ENCODE assay signal across 18 mouse cellular contexts in the genomic region with DNA sequence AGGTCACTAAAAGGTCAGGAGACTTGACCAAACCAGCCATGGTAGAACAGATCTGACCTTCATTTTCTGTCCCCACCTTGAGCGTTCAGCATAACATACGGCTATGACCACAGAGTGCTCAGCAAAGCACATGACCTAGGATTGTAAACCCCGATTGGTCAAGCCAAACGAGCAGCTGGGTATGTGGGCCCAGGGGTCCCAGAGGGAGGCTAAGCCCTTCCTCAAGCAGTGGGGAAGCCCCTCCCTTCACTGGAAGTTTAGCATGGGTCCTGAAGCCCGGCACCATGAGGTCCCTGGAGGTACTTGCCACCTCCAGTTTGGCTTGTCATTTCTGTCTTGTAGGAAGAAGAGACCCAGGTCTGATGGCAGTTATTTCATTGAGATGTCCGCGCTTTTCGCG.
DNase-seq lines count a peak whose midpoint lies in the region; ATAC-seq and TF ChIP-seq lines count a peak whose summit lies in the region.
"Had no signal": no experiment of that assay in that cellular context is flagged by ENCODE, and none has a peak within 500 bp of the region (broad histone marks: within the 10 kb centered on the region; RNA-seq: fewer than 3 reads in every experiment).

No protein-coding gene starts in this region.

- peak; percentile 72 for DNase-seq in midbrain, embryonic 11.5 days (ENCODE audit: low spot score, missing footprints)
- no peak for DNase-seq in midbrain, embryonic 10.5 days (ENCODE audit: low spot score)
- peak; percentile 54 for DNase-seq in CH12.LX (ENCODE audit: extremely low read depth)
- DNase-seq in splenic B cell, adult 2 months (ENCODE audit: low read depth, low spot score) = peak; percentile 18
- no peak for DNase-seq in layer of hippocampus, postnatal 14 days (ENCODE audit: low spot score in 2 of 2)
- DNase-seq: adrenal gland, adult 8-10 months; adrenal gland, postnatal 14 days; adrenal gland, postnatal 36 days; B cell, adult 2 months; cerebellum, adult 11-12 months; cerebellum, adult 2 months; cerebellum, adult 9-10 months; cerebellum, postnatal 10 days; cerebellum, postnatal 25 days had no signal

- WGBS in midbrain, embryonic 11.5 days = 90% methylated on average over 9 of the region's 9 CpGs
- 90% methylated on average over 9 of the region's 9 CpGs for WGBS in midbrain, embryonic 10.5 days

- H3K79me2 ChIP-seq in CH12.LX (replicated peaks; ENCODE audit: control insufficient read depth, extremely low read depth, insufficient read depth, poor library complexity, severe bottlenecking) = no peaks in the 10 kb centered on the region

- ATAC-seq in midbrain, embryonic 11.5 days (ENCODE audit: low FRiP score) = no peak
- ATAC-seq: activated CD4-positive, CD25-positive, alpha-beta regulatory T cell, adult 4 months; forebrain, embryonic 16.5 days had no signal

- dilution Hi-C loops in CH12.LX (cut with MboI; ENCODE audit: extremely low pct_ligation_motif_present, extremely low pct_unique_long_range_greater_than_20kb, low sequenced_read_pairs) = no loop called here

- no peak for TF ChIP-seq EP300 in CH12.LX (IDR thresholded peaks at IDR 0.05; ENCODE audit: low read length)

- no peaks in the 10 kb centered on the region for H3K4me1 ChIP-seq in midbrain, embryonic 11.5 days (ENCODE audit: control insufficient read depth, insufficient read depth, low read length)
- H3K4me1 ChIP-seq in midbrain, embryonic 10.5 days = peaks cover 21% of the 10 kb centered on the region
- peaks cover 8 to 15% of the 10 kb centered on the region in 2 experiments for H3K4me1 ChIP-seq in CH12.LX (ENCODE audit: control insufficient read depth in 1 of 2, insufficient read depth in 2 of 2)
- H3K4me1 ChIP-seq: embryonic facial prominence, embryonic 12.5 days had no signal

- TF ChIP-seq CTCF in CH12.LX (conservative IDR thresholded peaks at IDR 0.05 in 1 of 2, IDR thresholded peaks at IDR 0.05 in 1 of 2; ENCODE audit: low read depth in 2 of 2, low read length in 2 of 2) = no peak

- no peak overlapping the region for H3K4me2 ChIP-seq in midbrain, embryonic 11.5 days
- peak overlapping the region; percentile 54; the same call in 1 of the 2 replicates for H3K4me2 ChIP-seq in CH12.LX (ENCODE audit: insufficient read depth, low read depth, poor library complexity, severe bottlenecking)
- H3K4me2 ChIP-seq: embryonic facial prominence, embryonic 12.5 days had no signal

- H3K4me3 ChIP-seq in midbrain, embryonic 11.5 days (ENCODE audit: low read depth, low read length) = no peak overlapping the region
- H3K4me3 ChIP-seq in midbrain, embryonic 10.5 days = no peak overlapping the region
- H3K4me3 ChIP-seq in CH12.LX (replicated peaks in 1 of 3; ENCODE audit: low read depth in 2 of 3, low read length in 2 of 3, poor library complexity in 1 of 3) = no peak overlapping the region
- H3K4me3 ChIP-seq: embryonic facial prominence, embryonic 10.5 days; embryonic facial prominence, embryonic 12.5 days had no signal

- in situ Hi-C loops in CH12.LX (cut with MboI; ENCODE audit: low pct_ligation_motif_present, low pct_unique_long_range_greater_than_20kb, low sequenced_read_pairs) = loop anchor here (5.0 kb wide), 1 partner anchor 273 kb away; no protein-coding TSS in a partner anchor

- no peak for TF ChIP-seq POLR2A in CH12.LX (IDR thresholded peaks at IDR 0.05; ENCODE audit: low read depth, low read length)

- no peaks in the 10 kb centered on the region; the same call in 1 of the 2 replicates for H3K9me3 ChIP-seq in midbrain, embryonic 11.5 days (ENCODE audit: control insufficient read depth, low read length)
- no peaks in the 10 kb centered on the region for H3K9me3 ChIP-seq in midbrain, embryonic 10.5 days (replicated peaks)
- peaks cover 5% of the 10 kb centered on the region for H3K9me3 ChIP-seq in CH12.LX (replicated peaks; ENCODE audit: low read length)
- H3K9me3 ChIP-seq: embryonic facial prominence, embryonic 10.5 days; embryonic facial prominence, embryonic 12.5 days had no signal

- no peak for TF ChIP-seq RAD21 in CH12.LX (IDR thresholded peaks at IDR 0.05; ENCODE audit: low read depth, low read length)

- H3K36me3 ChIP-seq in midbrain, embryonic 11.5 days (ENCODE audit: control insufficient read depth, insufficient read depth, low read length) = no peaks in the 10 kb centered on the region
- no peaks in the 10 kb centered on the region for H3K36me3 ChIP-seq in midbrain, embryonic 10.5 days
- no peaks in the 10 kb centered on the region for H3K36me3 ChIP-seq in CH12.LX (replicated peaks in 1 of 2; ENCODE audit: control insufficient read depth in 1 of 2, insufficient read depth in 1 of 2, low read length in 1 of 2)
- no peaks in the 10 kb centered on the region for H3K36me3 ChIP-seq in splenic B cell, adult 2 months (ENCODE audit: control insufficient read depth, insufficient read depth, low read length, poor library complexity, severe bottlenecking)
- H3K36me3 ChIP-seq: embryonic facial prominence, embryonic 10.5 days; embryonic facial prominence, embryonic 12.5 days had no signal

- H3K9ac ChIP-seq in midbrain, embryonic 11.5 days (ENCODE audit: low read length) = no peak overlapping the region
- H3K9ac ChIP-seq in CH12.LX (ENCODE audit: insufficient read depth, low read depth) = no peak overlapping the region
- H3K9ac ChIP-seq: embryonic facial prominence, embryonic 12.5 days had no signal

- H3K27me3 ChIP-seq in midbrain, embryonic 11.5 days (ENCODE audit: control insufficient read depth, insufficient read depth, low read length) = no peaks in the 10 kb centered on the region
- peaks cover 19% of the 10 kb centered on the region for H3K27me3 ChIP-seq in midbrain, embryonic 10.5 days (ENCODE audit: low read depth, poor library complexity, severe bottlenecking)
- peaks cover 77% of the 10 kb centered on the region for H3K27me3 ChIP-seq in CH12.LX (replicated peaks)
- H3K27me3 ChIP-seq in splenic B cell, adult 2 months (ENCODE audit: control insufficient read depth, insufficient read depth, low read length, poor library complexity, severe bottlenecking) = no peaks in the 10 kb centered on the region

- H3K27ac ChIP-seq in midbrain, embryonic 11.5 days (ENCODE audit: low read depth, low read length) = no peak overlapping the region
- H3K27ac ChIP-seq in midbrain, embryonic 10.5 days (replicated peaks) = no peak overlapping the region
- H3K27ac ChIP-seq in CH12.LX (ENCODE audit: insufficient read depth, low read depth) = no peak overlapping the region
- H3K27ac ChIP-seq: embryonic facial prominence, embryonic 10.5 days; embryonic facial prominence, embryonic 12.5 days had no signal

TF ChIP-seq in CH12.LX, 34 proteins besides CTCF, POLR2A, EP300 and RAD21:
- TF ChIP-seq PAX5 (IDR thresholded peaks at IDR 0.05; ENCODE audit: low read length) = no peak
- no peak for TF ChIP-seq MAZ (IDR thresholded peaks at IDR 0.05; ENCODE audit: low read depth, low read length)
- TF ChIP-seq UBTF (IDR thresholded peaks at IDR 0.05; ENCODE audit: low read depth, low read length) = no peak
- no peak for TF ChIP-seq JUND (conservative IDR thresholded peaks at IDR 0.05; ENCODE audit: low read depth, low read length)
- TF ChIP-seq NRF1 (IDR thresholded peaks at IDR 0.05; ENCODE audit: low read depth, low read length) = no peak
- no peak for TF ChIP-seq MAX (IDR thresholded peaks at IDR 0.05; ENCODE audit: low read length)
- no peak for TF ChIP-seq CHD1 (IDR thresholded peaks at IDR 0.05; ENCODE audit: low read depth, low read length)
- TF ChIP-seq USF1 (IDR thresholded peaks at IDR 0.05; ENCODE audit: low read depth, low read length) = peak; percentile 31

Comparison
In these comparisons a context has a peak if more than half of its experiments do, and no peak if none do; other contexts are left out.
1. DNase-seq: peak in midbrain, embryonic 11.5 days (single experiment), CH12.LX (single experiment) and splenic B cell, adult 2 months (single experiment); none in midbrain, embryonic 10.5 days (single experiment) and layer of hippocampus, postnatal 14 days (0 of 2).